17 mouse cellular contexts compared by ENCODE assay signal in genomic region chr16:34525205-34525604, GRCm38 (mm10). TPM values are rescaled to one million over a fixed set of nuclear protein-coding genes. Genes with fewer than 3 reads are reported as not detected.
DNase-seq lines count a peak whose midpoint lies in the region; ATAC-seq and TF ChIP-seq lines count a peak whose summit lies in the region.
"Had no signal": no experiment of that assay in that cellular context is flagged by ENCODE, and none has a peak within 500 bp of the region (broad histone marks: within the 10 kb centered on the region; RNA-seq: fewer than 3 reads in every experiment).

No protein-coding gene starts in this region.

- H3K36me3 ChIP-seq in heart, adult 2 months (ENCODE audit: control insufficient read depth, insufficient read depth, low read length): no peaks in the 10 kb centered on the region; the same call in 1 of the 2 replicates
- no peaks in the 10 kb centered on the region for H3K36me3 ChIP-seq in midbrain, embryonic 15.5 days (replicated peaks)
- no peaks in the 10 kb centered on the region for H3K36me3 ChIP-seq in midbrain, embryonic 11.5 days (ENCODE audit: control insufficient read depth, insufficient read depth, low read length)
- H3K36me3 ChIP-seq: embryonic facial prominence, embryonic 13.5 days; hindbrain, embryonic 15.5 days; midbrain, embryonic 12.5 days; neural tube, embryonic 12.5 days had no signal

- peak; percentile 9 to 28 for DNase-seq in heart, adult 2 months
- DNase-seq in heart, postnatal 36 days: no peak
- no peak for DNase-seq in midbrain, embryonic 11.5 days (ENCODE audit: low spot score, missing footprints)
- peak; percentile 85 for DNase-seq in telencephalon, adult 2 months (ENCODE audit: low read depth, low spot score)
- DNase-seq in lung, adult 18-20 months: no peak
- DNase-seq: adrenal gland, adult 2 months; cerebellum, adult 9-11 months; lung, postnatal 14 days; thymus, postnatal 14 days had no signal

- H3K27ac ChIP-seq in heart, adult 2 months: peak overlapping the region; percentile 36
- H3K27ac ChIP-seq in midbrain, embryonic 15.5 days: peak overlapping the region; percentile 2; the same call in 1 of the 2 replicates
- no peak overlapping the region for H3K27ac ChIP-seq in midbrain, embryonic 11.5 days (ENCODE audit: low read depth, low read length)
- peak overlapping the region; percentile 18 for H3K27ac ChIP-seq in embryonic fibroblast, embryonic 13.5 days (ENCODE audit: insufficient read depth, low read length)
- H3K27ac ChIP-seq: forebrain, embryonic 13.5 days; hindbrain, embryonic 15.5 days; kidney, postnatal 0 days; midbrain, embryonic 12.5 days; neural tube, embryonic 12.5 days had no signal

- H3K9ac ChIP-seq in heart, adult 2 months (ENCODE audit: low read depth, low read length): no peak overlapping the region
- no peak overlapping the region for H3K9ac ChIP-seq in midbrain, embryonic 15.5 days
- no peak overlapping the region for H3K9ac ChIP-seq in midbrain, embryonic 11.5 days (ENCODE audit: low read length)
- H3K9ac ChIP-seq: embryonic facial prominence, embryonic 13.5 days; forebrain, embryonic 13.5 days; hindbrain, embryonic 15.5 days; midbrain, embryonic 12.5 days; neural tube, embryonic 12.5 days had no signal

- WGBS in heart, adult 2 months: 11% methylated on average over 3 of the region's 3 CpGs
- 65% methylated on average over 3 of the region's 3 CpGs for WGBS in midbrain, embryonic 15.5 days
- WGBS in midbrain, embryonic 11.5 days: 81% methylated on average over 3 of the region's 3 CpGs

- peaks cover 8% of the 10 kb centered on the region for H3K4me1 ChIP-seq in heart, adult 2 months (ENCODE audit: control insufficient read depth, insufficient read depth, low read length)
- peaks cover 22% of the 10 kb centered on the region for H3K4me1 ChIP-seq in midbrain, embryonic 15.5 days
- 0 out of 2 replicates have a peak, but pooled peaks cover 2% of the 10 kb centered on the region for H3K4me1 ChIP-seq in midbrain, embryonic 11.5 days (ENCODE audit: control insufficient read depth, insufficient read depth, low read length)
- H3K4me1 ChIP-seq in embryonic fibroblast, embryonic 13.5 days (ENCODE audit: control insufficient read depth, insufficient read depth, low read length): peaks cover 12% of the 10 kb centered on the region

- intact Hi-C loops in heart, adult 2 months (cut with DNase I): loop anchor here (5.0 kb wide), 1 partner anchor 33 kb away; no protein-coding TSS in a partner anchor
- intact Hi-C loops in heart, postnatal 36 days (cut with DNase I): no loop called here

- H3K9me3 ChIP-seq in midbrain, embryonic 15.5 days: no peaks in the 10 kb centered on the region
- no peaks in the 10 kb centered on the region for H3K9me3 ChIP-seq in midbrain, embryonic 11.5 days (ENCODE audit: control insufficient read depth, low read length)
- H3K9me3 ChIP-seq: embryonic facial prominence, embryonic 13.5 days; forebrain, embryonic 13.5 days; hindbrain, embryonic 15.5 days; midbrain, embryonic 12.5 days; neural tube, embryonic 12.5 days had no signal

- TF ChIP-seq POLR2A in heart, adult 2 months (IDR thresholded peaks at IDR 0.05; ENCODE audit: insufficient read depth, low read depth, low read length): no peak
- TF ChIP-seq POLR2A in embryonic fibroblast, embryonic 13.5 days (IDR thresholded peaks at IDR 0.05; ENCODE audit: low read depth, low read length): no peak

- no peaks in the 10 kb centered on the region for H3K27me3 ChIP-seq in heart, adult 2 months (ENCODE audit: control insufficient read depth, insufficient read depth, low read length)
- no peaks in the 10 kb centered on the region for H3K27me3 ChIP-seq in midbrain, embryonic 15.5 days (replicated peaks)
- no peaks in the 10 kb centered on the region for H3K27me3 ChIP-seq in midbrain, embryonic 11.5 days (ENCODE audit: control insufficient read depth, insufficient read depth, low read length)
- H3K27me3 ChIP-seq: embryonic facial prominence, embryonic 13.5 days; forebrain, embryonic 13.5 days; hindbrain, embryonic 15.5 days; midbrain, embryonic 12.5 days; neural tube, embryonic 12.5 days had no signal

- no peak overlapping the region for H3K4me3 ChIP-seq in heart, adult 2 months
- no peak overlapping the region for H3K4me3 ChIP-seq in midbrain, embryonic 15.5 days
- H3K4me3 ChIP-seq in midbrain, embryonic 11.5 days (ENCODE audit: low read depth, low read length): no peak overlapping the region
- H3K4me3 ChIP-seq in embryonic fibroblast, embryonic 13.5 days (ENCODE audit: insufficient read depth, low read length): no peak overlapping the region
- H3K4me3 ChIP-seq: embryonic facial prominence, embryonic 13.5 days; forebrain, embryonic 13.5 days; hindbrain, embryonic 15.5 days; midbrain, embryonic 12.5 days; neural tube, embryonic 12.5 days had no signal

- no peak overlapping the region for H3K4me2 ChIP-seq in midbrain, embryonic 15.5 days
- no peak overlapping the region for H3K4me2 ChIP-seq in midbrain, embryonic 11.5 days
- H3K4me2 ChIP-seq: embryonic facial prominence, embryonic 13.5 days; forebrain, embryonic 13.5 days; hindbrain, embryonic 15.5 days; midbrain, embryonic 12.5 days; neural tube, embryonic 12.5 days had no signal

- TF ChIP-seq CTCF in heart, adult 2 months (IDR thresholded peaks at IDR 0.05): no peak
- no peak for TF ChIP-seq CTCF in embryonic fibroblast, embryonic 13.5 days (IDR thresholded peaks at IDR 0.05; ENCODE audit: borderline replicate concordance, insufficient read depth, low read length)

- ATAC-seq in midbrain, embryonic 15.5 days (replicated peaks): no peak
- no peak for ATAC-seq in midbrain, embryonic 11.5 days (ENCODE audit: low FRiP score)
- ATAC-seq: forebrain, embryonic 13.5 days had no signal

- TF ChIP-seq EP300 in heart, adult 2 months (IDR thresholded peaks at IDR 0.05; ENCODE audit: insufficient read depth, low read depth, low read length): no peak

- H3K79me2 ChIP-seq in heart, adult 2 months (replicated peaks; ENCODE audit: control insufficient read depth, insufficient read depth, low read length): no peaks in the 10 kb centered on the region; the same call in 1 of the 2 replicates

RNA-seq across cellular contexts. Expression of gene Kalrn, which starts 48.1 kb away (rescaled TPM):
- total RNA-seq in heart, adult 2 months (2021): 10 to 100 TPM; 26.1 to 31.8 TPM
- 8.2 and 13.6 TPM in 2 replicates for polyA plus RNA-seq in heart, adult 2 months (2012; rRNA removed)
- 10 to 100 TPM; 30.2 to 32.1 TPM for total RNA-seq in heart, postnatal 36 days (2021)
- polyA plus RNA-seq in midbrain, embryonic 15.5 days (2015; fragmentation: Nextera tagmentation; extraction: Ambion mirVana): 34.5 and 39.2 TPM in 2 replicates
- polyA plus RNA-seq in midbrain, embryonic 11.5 days (2014; fragmentation: Nextera tagmentation; extraction: Ambion mirVana): 15.5 and 16.8 TPM in 2 replicates
- 25.5 and 30.3 TPM in 2 replicates for polyA plus RNA-seq in embryonic fibroblast, embryonic 13.5 days (2011; ENCODE audit: insufficient read length, low read depth, missing spikeins)

Comparison
In these comparisons a context has a peak if more than half of its experiments do, and no peak if none do; other contexts are left out.
1. DNase-seq: peak in heart, adult 2 months (2 of 2) and telencephalon, adult 2 months (single experiment); none in heart, postnatal 36 days (0 of 2), midbrain, embryonic 11.5 days (single experiment) and lung, adult 18-20 months (0 of 2).